Mouse (Mus musculus) lung, postnatal 0 days (tissue): Measurements from ENCODE around the gene Erap1.
"Not testable (repeated sequence)": the region's sequence is repeated elsewhere in the genome, so short reads cannot be mapped to it uniquely, and the experiment has no call there.

Experiments
- CTCF ChIP-seq: IDR thresholded peaks from 2 replicates; pipeline ENCODE4 v1.5.1; 2016; ENCODE audit warnings: antibody characterized with exemption, mild to moderate bottlenecking
- EP300 ChIP-seq: IDR thresholded peaks from 2 replicates; pipeline ENCODE4 v1.6.1; 2016; ENCODE audit warnings: antibody characterized with exemption, mild to moderate bottlenecking, control low read depth

DNA sequence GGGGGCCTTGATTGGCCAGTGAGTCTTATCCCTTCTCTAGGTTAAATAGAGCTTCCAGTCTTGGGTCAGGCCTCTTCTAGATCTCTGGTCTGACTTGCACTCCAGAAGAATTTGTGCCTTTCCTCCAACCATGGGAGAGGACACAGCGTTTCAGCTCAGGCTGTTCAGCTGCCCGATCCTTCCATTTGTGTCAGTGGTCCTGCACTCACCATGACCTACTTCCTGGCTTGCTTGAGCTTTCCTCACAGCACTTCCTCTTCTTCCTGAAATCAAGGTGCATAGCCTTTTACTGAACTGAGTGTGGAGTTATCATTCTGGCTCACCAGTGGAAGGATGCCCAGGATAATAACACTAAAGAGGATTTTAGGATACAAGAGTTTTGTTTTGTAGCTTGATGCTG, 47.5 kb upstream of the Erap1 start:
- TF ChIP-seq CTCF, EP300: not testable (repeated sequence)
